Mouse (Mus musculus) thymus, postnatal 36 days (tissue): ENCODE data around the gene Map4k5.

Source experiments
- DNase-seq, 2 experiments: peaks; one replicate each; pipeline ENCODE4 v3.0.0; 2022; ENCODE audit warnings: mixed read lengths in 2 of 2

Gene Map4k5

DNA sequence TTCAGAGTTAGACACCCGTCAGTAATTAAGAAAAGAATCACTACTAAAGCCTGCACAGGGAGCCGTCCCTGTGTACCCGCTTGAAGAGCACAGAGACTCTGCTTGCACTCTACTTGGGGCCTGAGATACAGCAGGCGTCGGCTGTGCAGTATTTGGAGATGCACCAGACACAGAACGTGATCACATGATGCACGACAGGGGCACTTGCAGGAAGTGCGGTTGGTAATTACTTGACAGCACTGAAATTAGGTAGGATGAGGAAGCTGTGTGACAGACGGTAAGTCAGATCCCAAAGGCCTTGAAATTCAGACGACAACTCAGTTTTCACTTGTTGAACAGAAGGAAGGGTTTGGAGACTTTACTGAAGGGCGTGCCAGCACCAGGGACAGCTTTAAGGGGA, 54.6 kb downstream of the Map4k5 start:
- DNase-seq = peak; percentile 28 to 46

DNA sequence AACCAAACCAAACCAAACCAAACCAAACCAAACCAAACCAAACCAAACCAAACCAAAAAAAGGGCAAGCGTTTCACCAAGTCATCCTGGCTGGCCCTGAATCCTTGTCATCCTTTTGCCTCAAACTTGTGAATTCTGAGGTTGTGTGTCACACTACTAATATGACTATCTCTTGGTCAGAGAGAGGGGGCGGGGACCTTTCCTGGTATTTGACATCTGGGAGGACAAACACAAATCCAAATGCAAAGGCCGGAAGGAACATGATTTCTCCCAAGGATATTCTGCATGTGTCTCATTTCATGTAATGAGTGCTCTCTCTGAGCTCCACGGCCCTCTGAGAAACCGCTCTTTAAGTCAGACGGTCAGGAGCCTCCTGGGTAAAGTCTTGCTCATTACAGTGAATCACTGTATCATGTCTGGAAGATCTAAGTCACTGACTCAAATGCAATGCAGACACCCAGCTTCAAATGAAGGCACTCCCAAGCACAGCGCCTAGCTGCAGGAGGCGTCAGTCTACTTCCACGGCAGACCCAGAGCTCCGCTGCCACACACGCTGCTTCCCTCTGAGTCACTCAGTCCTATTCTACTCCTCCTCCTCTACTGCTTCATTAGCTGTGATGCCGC, 58.9 kb downstream of the Map4k5 start:
- no peak for DNase-seq

DNA sequence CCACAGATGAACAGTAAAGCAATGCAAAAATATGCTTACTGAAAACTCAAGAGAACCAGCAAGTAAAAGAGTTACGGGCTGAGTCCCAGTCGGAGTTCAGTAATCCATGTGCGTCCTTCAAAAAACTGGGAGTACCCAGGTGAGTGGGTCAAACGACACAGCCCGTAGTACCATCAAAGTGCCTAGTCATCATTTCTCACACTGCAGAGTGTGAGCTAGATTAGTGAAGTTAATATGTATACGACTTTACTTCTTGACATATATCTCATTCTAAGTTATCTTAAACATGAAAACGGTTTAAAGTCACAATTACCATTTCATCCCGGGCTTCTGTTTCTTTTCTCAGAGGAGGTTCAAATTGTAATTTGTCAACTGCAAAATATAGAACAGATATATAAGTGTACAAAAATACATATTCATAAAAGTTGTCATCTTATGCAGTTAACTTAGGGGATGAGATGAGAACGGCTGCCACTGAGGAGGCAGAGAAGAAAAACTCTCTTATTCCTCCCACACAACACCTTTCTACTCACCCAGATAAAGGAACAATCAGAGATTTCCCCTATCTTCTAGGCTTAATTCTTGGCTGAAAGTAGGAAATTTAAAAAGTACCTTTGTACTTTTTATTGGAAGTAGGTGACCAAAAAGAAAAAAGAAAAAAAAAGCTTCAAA, 61.6 kb downstream of the Map4k5 start:
- DNase-seq = no peak

DNA sequence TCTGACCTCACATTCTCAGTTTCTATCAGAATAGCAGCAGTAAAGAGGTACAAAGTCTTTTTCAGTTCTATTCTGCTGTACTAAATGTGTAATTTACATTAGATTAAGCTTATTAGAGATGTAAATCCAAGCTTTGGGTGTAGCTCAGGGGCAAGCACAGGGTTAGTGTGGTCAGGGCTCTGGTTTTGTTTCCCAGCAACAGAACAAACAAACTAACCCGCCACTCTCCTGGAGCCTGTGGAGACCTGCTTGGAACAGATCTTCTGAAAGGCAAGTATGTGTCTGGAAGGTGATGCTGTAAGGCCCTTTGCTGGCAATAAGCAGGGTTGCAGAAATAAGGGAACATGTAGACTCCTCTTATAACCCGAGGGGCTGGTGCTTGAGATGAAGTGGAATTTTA, 64.8 kb downstream of the Map4k5 start:
- DNase-seq = no peak

DNA sequence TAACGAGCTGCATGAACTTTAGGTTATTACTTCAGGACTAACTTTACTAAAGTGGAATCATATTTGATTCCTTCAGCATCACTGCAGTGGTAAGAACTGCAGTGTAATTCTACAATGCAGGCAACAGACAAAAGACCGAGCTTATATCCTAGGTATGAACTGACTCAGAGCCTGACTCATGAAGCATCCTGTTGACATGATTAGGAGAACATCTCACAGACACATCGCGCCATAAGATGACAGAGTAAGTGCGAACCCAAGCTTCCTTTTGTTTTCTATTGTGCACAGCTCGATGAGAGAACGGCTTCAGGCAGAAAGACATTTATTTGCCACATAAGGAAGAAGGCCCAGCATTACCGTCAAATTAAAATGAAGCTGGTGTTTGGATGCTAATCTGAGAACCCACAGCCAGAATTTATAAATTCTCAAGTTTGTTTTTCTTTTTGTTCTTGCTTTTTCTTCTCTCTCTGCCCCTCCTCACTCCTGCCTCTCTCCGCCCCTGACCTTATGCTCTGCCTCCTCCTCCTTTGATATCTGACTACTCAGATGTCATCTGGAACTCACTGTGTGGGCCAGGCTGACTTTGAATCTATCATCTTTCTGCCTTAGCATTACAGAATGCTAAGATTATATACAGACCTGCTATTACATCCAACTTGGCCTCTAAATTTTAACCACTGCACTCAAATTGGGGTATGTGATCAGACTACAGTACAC, 68.0 kb downstream of the Map4k5 start:
- no peak for DNase-seq

DNA sequence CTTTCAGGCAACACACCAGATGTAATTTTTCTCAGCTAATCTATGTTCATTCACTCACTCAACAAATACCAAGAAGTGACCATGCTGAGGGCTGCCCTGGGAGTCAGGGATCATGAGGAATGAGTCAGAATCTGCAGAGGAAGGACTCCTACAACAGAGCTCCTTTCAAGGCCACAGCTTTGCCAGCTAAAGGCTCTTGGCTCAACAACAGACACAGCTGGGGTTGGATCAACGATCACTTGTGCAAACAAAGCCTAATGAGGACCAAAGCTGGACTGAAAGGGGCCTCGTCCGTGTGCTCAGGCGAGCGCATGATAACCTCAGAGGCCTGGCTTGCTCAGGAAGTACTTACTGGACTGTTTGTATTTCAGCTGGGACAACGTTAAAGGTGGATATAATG, 78.7 kb downstream of the Map4k5 start:
- no peak for DNase-seq

DNA sequence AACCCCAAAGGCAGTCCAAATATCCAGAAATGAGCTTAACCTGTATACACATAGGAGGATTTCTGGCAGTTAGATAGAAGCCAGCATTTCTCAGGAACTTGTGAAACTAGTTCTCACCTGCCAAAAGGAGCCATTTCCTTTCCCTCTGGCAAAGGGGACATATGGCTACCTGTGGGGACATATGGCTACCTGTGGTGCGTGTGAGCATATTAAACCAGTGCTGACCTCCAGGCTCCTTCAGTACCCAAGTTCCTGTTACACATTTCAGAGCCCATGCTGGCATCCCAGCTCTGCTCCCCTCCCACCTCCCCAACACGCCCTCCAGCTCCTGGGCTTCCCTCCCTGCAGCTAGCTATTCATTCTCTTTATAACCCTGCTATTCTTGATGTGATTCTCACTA, 79.4 kb downstream of the Map4k5 start:
- no peak for DNase-seq

DNA sequence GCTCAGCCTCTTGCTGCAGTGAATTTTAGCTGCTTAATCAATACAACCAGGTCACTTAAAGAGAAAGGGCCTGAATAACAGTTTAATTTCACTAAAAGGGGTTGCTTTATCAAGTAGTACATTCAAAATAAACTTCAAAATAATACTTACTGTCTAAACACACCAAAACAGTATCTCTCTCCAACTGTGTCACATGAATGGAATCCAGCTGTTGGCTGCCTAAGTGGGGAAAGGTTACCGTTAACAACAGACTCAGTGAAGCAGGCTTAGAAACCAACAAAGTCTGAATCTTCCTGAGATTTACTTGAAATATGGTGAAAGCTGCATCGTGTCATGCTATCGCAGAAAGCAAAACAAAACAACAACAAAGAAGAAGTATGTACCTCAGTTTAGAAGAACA, 80.0 kb downstream of the Map4k5 start:
- no peak for DNase-seq

DNA sequence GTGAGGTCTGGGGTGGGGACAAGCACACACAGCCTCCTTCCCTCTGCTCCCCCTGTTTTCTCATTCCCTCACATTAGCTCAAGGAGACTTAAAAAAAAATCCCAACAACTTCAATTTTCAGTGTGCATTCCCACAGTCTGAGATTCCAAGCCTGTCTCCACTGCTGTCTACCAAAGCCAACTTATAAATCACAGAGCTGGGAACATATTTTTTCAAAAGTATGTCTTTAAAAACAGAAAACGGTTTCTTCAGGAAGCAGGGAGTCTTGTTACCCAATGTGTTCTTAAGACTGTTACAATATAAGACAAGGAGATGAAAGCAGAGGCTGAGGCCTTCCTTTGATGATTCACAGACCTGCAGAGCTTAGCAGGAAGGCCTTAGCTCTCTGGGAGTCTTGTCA, 81.0 kb downstream of the Map4k5 start:
- DNase-seq = no peak

DNA sequence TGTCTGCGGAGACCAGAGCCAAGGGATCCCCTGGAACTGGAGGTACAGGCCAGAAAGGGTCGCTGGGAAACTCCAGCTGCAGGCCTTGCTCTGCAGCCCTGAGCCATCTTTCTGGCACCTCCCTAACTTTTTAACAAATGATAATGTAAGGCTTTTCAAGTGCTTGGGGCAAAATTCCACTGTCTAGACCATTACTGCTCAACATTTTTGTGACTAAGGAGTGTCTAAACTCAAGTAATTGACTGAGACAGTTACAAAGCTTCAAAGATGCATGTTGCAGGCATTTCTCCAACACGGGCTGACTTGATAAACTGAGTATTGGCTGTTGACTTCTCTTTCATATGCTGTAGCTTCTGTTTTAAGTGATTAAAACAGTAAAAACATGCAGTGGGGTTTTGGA, 83.6 kb downstream of the Map4k5 start:
- no peak for DNase-seq

DNA sequence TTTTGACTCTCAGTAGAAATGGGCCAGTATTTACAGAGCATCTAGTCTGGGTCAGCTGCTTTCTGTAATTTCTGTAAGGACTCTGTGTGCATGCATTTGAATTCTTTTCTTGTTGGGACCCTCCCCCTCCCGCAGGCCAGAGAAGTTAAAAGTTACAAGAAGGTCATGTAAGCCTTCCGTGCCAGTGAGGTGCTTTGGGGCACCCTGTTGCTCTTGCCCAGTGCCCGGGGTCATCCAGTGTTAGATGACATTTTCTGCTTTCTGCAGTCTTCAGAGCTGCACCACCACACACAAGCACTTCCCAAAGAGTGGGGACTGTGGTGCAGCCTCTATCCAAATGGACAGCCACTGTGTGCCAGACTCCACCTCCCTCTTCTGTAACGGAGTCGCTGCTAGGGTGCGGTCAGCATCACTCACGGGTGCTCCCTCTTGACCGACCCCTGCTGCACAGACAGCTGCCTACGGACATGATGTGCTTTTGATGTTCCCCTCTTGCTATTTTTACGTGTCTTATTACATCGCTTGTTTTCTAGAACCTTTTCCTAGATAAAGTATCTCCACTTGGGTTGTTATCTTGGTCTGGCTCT, 85.5 kb downstream of the Map4k5 start:
- DNase-seq = no peak

DNA sequence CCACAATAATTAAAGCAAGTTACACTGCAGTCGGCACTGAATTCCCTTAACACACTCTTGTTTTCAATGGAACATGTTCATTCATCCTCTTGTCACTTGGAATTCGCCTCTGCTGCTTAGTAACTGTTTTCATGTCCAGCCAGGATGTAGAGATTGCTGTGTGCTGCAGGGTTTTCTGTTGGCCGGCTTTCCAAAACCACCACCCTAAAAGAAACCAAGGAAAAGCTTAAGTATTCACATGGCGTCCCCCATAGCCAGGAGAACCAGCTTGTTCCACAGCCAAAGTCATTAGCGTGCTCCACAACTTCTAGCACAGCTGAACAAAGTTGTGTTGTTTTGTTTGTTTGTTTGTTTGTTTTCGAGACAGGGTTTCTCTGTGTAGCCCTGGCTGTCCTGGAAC, 87.9 kb downstream of the Map4k5 start:
- no peak for DNase-seq

DNA sequence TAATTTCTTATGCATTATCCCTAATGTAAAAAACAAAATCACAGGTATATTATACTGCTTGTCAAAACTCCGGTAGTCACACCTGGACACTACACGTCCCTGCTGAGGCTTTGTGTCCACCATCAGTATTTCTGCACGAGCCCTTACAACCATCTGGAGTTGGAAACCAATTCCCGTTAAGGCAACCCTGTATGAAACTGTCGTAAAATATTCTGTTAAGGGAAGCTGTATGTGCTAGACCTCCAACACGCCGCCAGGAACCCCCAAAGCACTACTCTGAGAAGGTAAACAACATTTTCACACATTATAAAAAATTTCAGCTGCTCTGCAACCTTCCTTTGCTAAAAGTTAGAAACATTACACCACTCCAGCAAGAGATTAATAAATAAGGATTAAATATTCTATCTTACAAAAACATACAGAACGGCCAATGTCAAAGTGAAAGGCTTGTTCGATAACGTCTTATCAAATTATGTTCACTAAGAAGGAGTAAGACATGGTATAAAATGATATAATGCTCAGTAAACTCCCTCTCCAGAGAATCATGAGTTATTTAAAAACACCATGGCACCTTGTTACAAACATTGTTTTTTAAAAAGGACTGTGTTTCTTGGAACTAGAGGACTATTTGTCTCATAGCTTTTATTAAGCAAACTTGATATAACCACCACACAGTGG, 88.5 kb downstream of the Map4k5 start:
- DNase-seq = no peak

DNA sequence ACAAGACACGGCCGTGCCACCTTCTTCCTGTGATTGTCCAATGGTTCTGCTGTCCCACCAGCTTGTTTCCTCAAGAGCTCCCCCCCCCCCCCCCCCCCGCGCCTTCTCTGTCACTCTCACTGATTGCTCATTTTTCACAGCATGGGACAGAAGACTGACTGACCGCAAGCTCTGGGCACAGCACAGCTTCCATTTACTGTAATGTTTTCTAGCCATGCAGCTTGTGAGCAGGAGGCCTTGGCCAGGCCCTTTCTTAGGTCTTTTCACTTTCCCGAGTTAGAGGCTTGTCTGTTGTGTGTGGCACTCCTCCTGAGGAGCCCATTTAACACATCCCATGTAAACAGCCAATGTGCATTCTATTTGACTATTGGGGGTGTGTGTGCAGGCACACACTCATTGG, 89.8 kb downstream of the Map4k5 start:
- no peak for DNase-seq

DNA sequence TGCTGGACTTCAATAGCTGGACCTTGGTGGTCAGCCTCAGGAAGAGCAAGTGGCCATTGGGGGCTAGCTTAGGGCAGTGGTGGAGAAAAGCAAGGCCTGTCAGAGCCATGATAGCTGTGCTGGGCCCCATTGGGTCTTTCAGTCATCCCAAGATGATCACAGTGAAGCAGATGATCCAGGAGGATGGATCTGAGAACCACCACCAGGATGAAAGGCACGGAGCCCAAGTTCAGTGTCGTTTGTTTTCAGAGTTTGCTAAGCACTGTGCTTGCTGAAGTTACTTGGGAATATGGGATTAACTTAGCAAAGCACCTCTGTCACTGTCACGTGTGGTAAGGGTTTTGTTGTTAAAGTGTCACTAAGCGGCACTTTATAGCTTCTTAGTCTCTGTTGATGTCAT, 92.4 kb downstream of the Map4k5 start:
- no peak for DNase-seq

DNA sequence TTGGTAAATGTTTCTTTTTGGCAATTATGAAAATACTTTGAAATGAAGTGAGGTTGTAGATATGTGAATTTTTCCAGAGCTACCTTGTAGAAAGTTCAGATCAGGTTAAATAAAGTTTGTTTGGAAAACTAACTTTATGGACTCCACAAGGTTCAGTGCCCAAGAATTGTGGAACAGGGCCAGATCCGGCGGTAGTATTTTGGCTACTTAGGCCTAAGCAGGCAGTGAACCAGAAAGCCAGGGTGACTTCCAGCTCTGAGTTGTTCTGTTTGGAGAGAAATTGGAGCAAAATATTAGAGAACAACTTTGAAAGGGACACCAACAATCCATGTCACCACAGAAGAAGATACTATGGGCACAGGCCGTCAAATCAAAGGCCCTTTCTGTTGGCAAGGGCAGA, 96.7 kb downstream of the Map4k5 start:
- no peak for DNase-seq

DNA sequence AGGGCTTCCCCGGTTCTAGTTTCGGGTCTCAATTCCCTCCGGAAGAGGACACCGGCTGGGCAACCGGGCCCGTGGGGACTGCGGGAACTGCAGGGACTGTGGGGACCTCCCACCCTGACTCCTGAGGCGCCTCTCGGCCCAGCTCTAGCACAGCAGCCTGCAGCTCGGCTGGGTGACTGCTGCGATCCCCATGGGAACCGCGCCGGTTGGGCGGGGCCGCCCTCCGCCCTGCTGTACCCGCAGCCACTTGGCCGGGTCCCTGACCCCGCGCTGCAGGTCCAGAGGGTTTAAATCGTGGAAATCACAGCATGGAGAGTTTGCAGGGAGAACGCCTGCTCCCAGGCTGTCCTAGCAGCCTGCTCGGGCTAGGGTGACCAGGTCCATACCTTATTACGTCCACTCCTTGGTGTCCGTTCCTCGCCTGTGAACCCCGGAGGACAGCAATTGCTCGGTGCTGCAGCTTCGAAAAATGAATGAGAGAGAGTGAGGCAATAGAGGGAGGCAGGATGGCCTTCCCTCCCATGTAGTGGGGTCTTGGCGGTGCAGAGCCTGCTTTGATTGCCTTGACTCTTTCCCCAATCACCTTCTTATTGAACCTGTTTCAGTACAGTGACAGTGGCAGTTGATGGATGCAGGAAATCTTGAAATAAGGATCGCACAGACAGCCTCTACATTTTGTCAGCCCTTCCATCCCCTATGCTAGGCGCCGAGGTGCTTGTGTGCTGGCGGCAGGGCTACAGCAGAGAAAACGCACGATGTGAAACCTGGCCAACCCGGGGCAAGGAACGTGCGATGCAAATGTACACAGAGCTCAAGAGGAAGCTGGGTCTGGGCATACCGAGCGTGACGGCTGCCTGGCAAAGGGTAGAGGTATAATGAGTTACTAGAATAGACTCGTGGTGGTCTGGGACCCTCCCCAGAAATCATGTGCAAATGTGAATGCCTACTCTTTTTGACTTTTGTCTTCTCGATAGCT, 102.2 kb downstream of the Map4k5 start, which contains the start of gene Cdkl1:
TSS of gene Cdkl1 (minus strand) at position 738 of the 976 bp plus-strand sequence.
- peak; percentile 50 to 66 for DNase-seq

DNA sequence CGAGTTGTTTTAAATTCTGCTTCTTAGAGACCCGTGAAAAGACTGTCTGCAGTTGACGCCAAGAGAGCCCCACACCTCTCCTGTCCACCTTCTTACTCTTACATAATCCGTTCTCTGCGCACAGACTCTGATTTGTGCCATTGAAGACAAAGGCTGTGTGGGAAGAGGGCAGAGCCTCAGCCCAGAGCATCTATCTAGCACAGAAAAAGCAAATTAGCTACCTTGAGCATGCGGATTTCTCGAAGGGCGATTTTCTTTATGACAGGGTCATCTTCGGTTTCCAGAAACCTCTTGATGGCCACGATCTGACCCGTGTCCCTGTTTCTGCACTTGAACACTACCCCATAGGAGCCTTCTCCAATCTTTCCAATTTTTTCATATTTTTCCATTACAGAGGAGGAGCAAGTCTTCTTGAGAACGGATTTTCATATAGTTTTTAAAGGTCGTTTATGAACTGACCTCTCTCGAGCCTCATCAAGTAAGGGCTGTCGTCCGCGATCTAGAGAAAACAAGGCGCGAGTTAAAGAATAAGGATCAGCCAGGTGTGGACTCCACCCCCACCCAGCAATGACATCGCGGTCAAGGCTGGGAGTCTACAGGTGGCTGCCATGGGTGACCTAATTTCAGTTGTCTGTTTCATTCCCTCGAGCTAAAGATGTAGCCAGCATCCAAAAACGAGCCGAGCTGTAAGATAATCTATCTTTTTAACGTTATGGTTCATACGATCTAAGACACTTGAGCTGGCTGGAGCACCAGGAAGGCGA, 103.1 kb downstream of the Map4k5 start:
- peak in 1 of 2 experiments; percentile 41 for DNase-seq

DNA sequence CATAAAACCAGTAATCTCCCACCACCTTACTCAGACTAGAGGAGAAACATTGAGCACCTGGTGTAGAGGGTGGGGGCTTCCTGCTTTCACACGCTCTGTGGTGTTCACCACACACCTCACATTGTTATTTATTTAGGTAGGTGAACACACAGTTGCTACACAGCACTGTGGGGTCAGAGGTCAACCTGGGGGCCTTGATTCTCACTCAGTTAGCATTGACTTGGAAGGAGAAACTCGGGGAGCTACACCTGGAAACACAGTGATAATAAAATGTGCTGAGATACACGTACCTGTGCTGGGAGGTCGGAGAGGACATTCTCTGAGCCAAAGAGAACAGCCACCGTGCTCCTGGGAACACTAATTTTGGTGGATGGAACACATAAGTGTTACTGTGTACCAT, 104.6 kb downstream of the Map4k5 start:
- no peak for DNase-seq

DNA sequence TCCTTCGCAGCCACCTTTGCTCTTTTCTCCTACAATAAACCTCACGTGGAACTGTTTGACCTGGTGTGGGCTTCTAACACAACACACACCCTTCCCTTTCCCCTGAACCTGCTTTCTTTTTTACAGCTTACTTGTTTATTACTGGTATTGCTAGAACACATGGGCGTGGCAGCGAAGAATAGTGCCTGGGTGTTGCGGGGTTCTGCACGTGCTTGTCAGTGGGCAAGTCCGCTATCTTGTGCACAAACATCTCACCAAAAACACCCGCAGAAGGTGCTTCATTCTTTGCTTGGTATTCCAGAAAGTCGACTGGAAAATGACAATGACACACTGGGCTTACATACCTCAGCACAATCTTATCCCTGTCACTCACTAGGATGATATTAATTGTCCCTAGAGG, 107.5 kb downstream of the Map4k5 start:
- DNase-seq = no peak
